In the genomic region with DNA sequence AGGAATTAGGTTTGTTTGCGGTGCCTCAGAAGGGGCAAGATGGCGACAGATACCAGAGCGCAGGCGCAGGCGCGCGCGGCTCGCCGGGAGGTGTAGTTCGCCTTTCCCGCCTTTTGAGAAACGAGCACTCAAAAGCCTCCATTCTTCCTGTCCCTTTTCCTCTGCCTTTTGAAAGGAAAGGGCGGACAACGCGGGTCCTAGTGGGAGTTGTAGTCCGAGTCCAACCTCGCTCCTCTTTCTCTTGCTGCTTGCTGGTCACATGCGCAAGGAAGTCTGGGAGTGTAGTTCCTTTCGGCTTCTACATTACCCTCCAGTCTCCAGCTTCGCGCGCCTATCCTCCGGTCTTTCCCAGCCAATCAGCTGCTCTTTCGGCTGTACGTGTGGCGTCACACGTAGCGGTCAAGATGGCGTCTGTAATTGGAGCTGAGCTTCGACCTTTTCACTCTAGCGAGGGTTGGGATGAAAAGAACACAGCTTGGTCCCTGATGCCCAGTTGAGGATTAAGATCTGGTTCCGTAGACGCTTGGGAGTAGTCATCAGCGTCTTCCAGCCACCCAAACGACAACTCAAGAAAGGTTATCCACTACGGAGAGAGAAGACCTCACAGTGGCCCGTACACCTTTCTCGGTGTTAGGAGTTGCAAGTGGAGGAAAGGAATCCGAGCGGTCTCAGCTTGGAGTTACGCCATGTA, we compare ENCODE assay signal across 7 mouse cellular contexts. TPM values are rescaled to one million over a fixed set of nuclear protein-coding genes. Genes with fewer than 3 reads are reported as not detected.
A peak's percentile ranks its signal among the peaks of the same experiment; 100 is the strongest.
DNase-seq lines count a peak whose midpoint lies in the region; ATAC-seq lines count a peak whose summit lies in the region.

Emsy (minus strand) TSS at position 253 of the 691 bp plus-strand sequence.

- no peaks in the 10 kb centered on the region for H3K36me3 ChIP-seq in intestine, embryonic 16.5 days (ENCODE audit: control insufficient read depth, insufficient read depth, low read length)
- peaks cover 3% of the 10 kb centered on the region; the same call in 1 of the 2 replicates for H3K36me3 ChIP-seq in midbrain, embryonic 11.5 days (ENCODE audit: control insufficient read depth, insufficient read depth, low read length)

- peak within 1 kb of the TSS; percentile 95 for H3K27ac ChIP-seq in intestine, embryonic 16.5 days (ENCODE audit: low read length)
- peak within 1 kb of the TSS; percentile 76 for H3K27ac ChIP-seq in midbrain, embryonic 11.5 days (ENCODE audit: low read depth, low read length)

- no peaks in the 10 kb centered on the region for H3K9me3 ChIP-seq in intestine, embryonic 16.5 days (ENCODE audit: control insufficient read depth, low read length)
- no peaks in the 10 kb centered on the region for H3K9me3 ChIP-seq in midbrain, embryonic 11.5 days (ENCODE audit: control insufficient read depth, low read length)

- H3K4me2 ChIP-seq in intestine, embryonic 16.5 days (ENCODE audit: low read depth, low read length), result peak within 1 kb of the TSS; percentile 83
- peak within 1 kb of the TSS; percentile 72 for H3K4me2 ChIP-seq in midbrain, embryonic 11.5 days

- H3K9ac ChIP-seq in intestine, embryonic 16.5 days (ENCODE audit: low read depth, low read length), result peak within 1 kb of the TSS; percentile 84
- H3K9ac ChIP-seq in midbrain, embryonic 11.5 days (ENCODE audit: low read length), result peak within 1 kb of the TSS; percentile 87

- ATAC-seq in intestine, embryonic 16.5 days, result peak; percentile 97
- peak; percentile 95 for ATAC-seq in midbrain, embryonic 11.5 days (ENCODE audit: low FRiP score)

- H3K4me3 ChIP-seq in intestine, embryonic 16.5 days (ENCODE audit: low read length), result peak within 1 kb of the TSS; percentile 97
- H3K4me3 ChIP-seq in midbrain, embryonic 11.5 days (ENCODE audit: low read depth, low read length), result peak within 1 kb of the TSS; percentile 93

- intact Hi-C loops in left cerebral cortex, postnatal 36 days (cut with DNase I), result loop anchor here (2.0 kb wide), 1 partner anchor 46 kb away; the partner anchor contains the start of gene Thap12

- WGBS in intestine, embryonic 16.5 days, result 0% methylated on average over 42 of the region's 42 CpGs
- WGBS in midbrain, embryonic 11.5 days, result under 1% methylated on average over 42 of the region's 42 CpGs

- DNase-seq in adrenal gland, adult 8-10 months, result peak; percentile 97
- peak; percentile 93 for DNase-seq in embryo, embryonic 9.5 days (ENCODE audit: extremely low spot score)
- DNase-seq in gastrocnemius, postnatal 4 days (ENCODE audit: low spot score in 2 of 2), result peak; percentile 82 to 90
- DNase-seq in left cerebral cortex, postnatal 36 days (ENCODE audit: low spot score in 2 of 2), result peak; percentile 95 to 96
- DNase-seq in midbrain, embryonic 11.5 days (ENCODE audit: low spot score, missing footprints), result peak; percentile 99
- peak; percentile 99 for DNase-seq in skeletal muscle tissue, adult 2 months (ENCODE audit: low read depth, low spot score)

- peaks cover 16% of the 10 kb centered on the region for H3K4me1 ChIP-seq in intestine, embryonic 16.5 days (ENCODE audit: control insufficient read depth, insufficient read depth, low read length)
- peaks cover 15% of the 10 kb centered on the region for H3K4me1 ChIP-seq in midbrain, embryonic 11.5 days (ENCODE audit: control insufficient read depth, insufficient read depth, low read length)

- no peaks in the 10 kb centered on the region for H3K27me3 ChIP-seq in intestine, embryonic 16.5 days (replicated peaks; ENCODE audit: control insufficient read depth, insufficient read depth, low read length)
- no peaks in the 10 kb centered on the region for H3K27me3 ChIP-seq in midbrain, embryonic 11.5 days (ENCODE audit: control insufficient read depth, insufficient read depth, low read length)

RNA-seq across cellular contexts. Expression of gene Emsy, which starts in this region (rescaled TPM):
- total RNA-seq in adrenal gland, adult 8-10 months (2022), result 10 to 100 TPM; 29.7 to 43.5 (median 36.3) TPM
- total RNA-seq in gastrocnemius, postnatal 4 days (2021), result 10 to 100 TPM; 30.4 to 36.9 TPM
- 14.6 and 16.3 TPM in 2 replicates for polyA plus RNA-seq in intestine, embryonic 16.5 days (2015; fragmentation: Nextera tagmentation; extraction: Ambion mirVana)
- total RNA-seq in left cerebral cortex, postnatal 36 days (2021), result 10 to 100 TPM; 50.8 to 71.6 TPM
- polyA plus RNA-seq in midbrain, embryonic 11.5 days (2014; fragmentation: Nextera tagmentation; extraction: Ambion mirVana), result 65.4 and 67.9 TPM in 2 replicates

Comparison
In these comparisons a context has a peak if more than half of its experiments do, and no peak if none do; other contexts are left out.
1. Peak in every context shown above with its lines: DNase-seq, ATAC-seq, H3K4me3 ChIP-seq and H3K27ac ChIP-seq.